Mouse (Mus musculus): ENCODE measurements at regions not wholly inside any gene's neighbourhood (a gene's known extent, or its start where the extent isn't known, plus 50 kb on each side); places are given as distances from the start of the nearest gene placed in this dataset.

- no peak overlapping the region for H3K27ac ChIP-seq (ENCODE audit: low read length)
- no peaks in the 10 kb centered on the region for H3K36me3 ChIP-seq (ENCODE audit: control insufficient read depth, insufficient read depth)
- no peak overlapping the region for H3K9ac ChIP-seq (ENCODE audit: low read length)
- no peak overlapping the region for H3K4me2 ChIP-seq (ENCODE audit: low read depth, low read length)
- no peaks in the 10 kb centered on the region for H3K4me1 ChIP-seq (ENCODE audit: control insufficient read depth, insufficient read depth, low read length)
- H3K4me3 ChIP-seq (ENCODE audit: low read length), result no peak overlapping the region
- no peak for ATAC-seq (replicated peaks; ENCODE audit: extremely low read depth, insufficient read depth, low FRiP score)
- H3K9me3 ChIP-seq (replicated peaks; ENCODE audit: control insufficient read depth, low read length), result 0 out of 2 replicates have a peak, but pooled peaks cover 2% of the 10 kb centered on the region
- H3K27me3 ChIP-seq (ENCODE audit: control insufficient read depth, insufficient read depth, low read length), result no peaks in the 10 kb centered on the region
Measured at GRCm38 (mm10) chr7:69924551-69924950, 442.0 kb downstream of the Nr2f2 start.

GRCm38 (mm10) chr7:69911760-69912159 is 454.8 kb downstream of the Nr2f2 start:
- no peak for ATAC-seq (replicated peaks; ENCODE audit: extremely low read depth, insufficient read depth, low FRiP score)
- 52% methylated on average over 4 of the region's 4 CpGs for WGBS
- no peak overlapping the region for H3K9ac ChIP-seq (ENCODE audit: low read length)

GRCm38 (mm10) chr7:69890503-69891061 is 476.0 kb downstream of the Nr2f2 start:
- H3K9me3 ChIP-seq (replicated peaks; ENCODE audit: control insufficient read depth, low read length), result no peaks in the 10 kb centered on the region
- no peaks in the 10 kb centered on the region for H3K36me3 ChIP-seq (ENCODE audit: control insufficient read depth, insufficient read depth)
- no peak overlapping the region for H3K9ac ChIP-seq (ENCODE audit: low read length)
- no peak overlapping the region for H3K4me3 ChIP-seq (ENCODE audit: low read length)
- H3K4me1 ChIP-seq (ENCODE audit: control insufficient read depth, insufficient read depth, low read length), result peaks cover 2% of the 10 kb centered on the region; the same call in 1 of the 2 replicates
- WGBS, result 69% methylated on average over 9 of the region's 9 CpGs
- no peaks in the 10 kb centered on the region for H3K27me3 ChIP-seq (ENCODE audit: control insufficient read depth, insufficient read depth, low read length)
- no peak overlapping the region for H3K4me2 ChIP-seq (ENCODE audit: low read depth, low read length)
- H3K27ac ChIP-seq (ENCODE audit: low read length), result no peak overlapping the region
- ATAC-seq (replicated peaks; ENCODE audit: extremely low read depth, insufficient read depth, low FRiP score), result no peak

More at GRCm38 (mm10) chr7:69911760-69912159, 454.8 kb downstream of the Nr2f2 start:
- H3K4me2 ChIP-seq (ENCODE audit: low read depth, low read length), result no peak overlapping the region
- no peak overlapping the region for H3K4me3 ChIP-seq (ENCODE audit: low read length)
- H3K27me3 ChIP-seq (ENCODE audit: control insufficient read depth, insufficient read depth, low read length), result no peaks in the 10 kb centered on the region
- no peaks in the 10 kb centered on the region for H3K36me3 ChIP-seq (ENCODE audit: control insufficient read depth, insufficient read depth)
- no peaks in the 10 kb centered on the region for H3K4me1 ChIP-seq (ENCODE audit: control insufficient read depth, insufficient read depth, low read length)
- H3K27ac ChIP-seq (ENCODE audit: low read length), result no peak overlapping the region
- no peaks in the 10 kb centered on the region for H3K9me3 ChIP-seq (replicated peaks; ENCODE audit: control insufficient read depth, low read length)

- Histone ChIP-seq H3K4me2 (ENCODE audit: low read depth, low read length) (no peak overlapping the region), H3K4me3 (ENCODE audit: low read length) (no peak overlapping the region), H3K4me1 (ENCODE audit: control insufficient read depth, insufficient read depth, low read length) (peaks cover 2% of the 10 kb centered on the region; the same call in 1 of the 2 replicates), H3K27ac (ENCODE audit: low read length) (no peak overlapping the region), H3K9ac (ENCODE audit: low read length) (no peak overlapping the region), H3K9me3 (replicated peaks; ENCODE audit: control insufficient read depth, low read length) (no peaks in the 10 kb centered on the region), H3K36me3 (ENCODE audit: control insufficient read depth, insufficient read depth) (no peaks in the 10 kb centered on the region), H3K27me3 (ENCODE audit: control insufficient read depth, insufficient read depth, low read length) (no peaks in the 10 kb centered on the region)
- 84% methylated on average over 7 of the region's 7 CpGs for WGBS
- no peak for ATAC-seq (replicated peaks; ENCODE audit: extremely low read depth, insufficient read depth, low FRiP score)
Measured at GRCm38 (mm10) chr7:69888251-69888650, 478.3 kb downstream of the Nr2f2 start.

- no peak for ATAC-seq (replicated peaks; ENCODE audit: extremely low read depth, insufficient read depth, low FRiP score)
- Histone ChIP-seq H3K9ac (ENCODE audit: low read length) (no peak overlapping the region), H3K36me3 (ENCODE audit: control insufficient read depth, insufficient read depth) (no peaks in the 10 kb centered on the region), H3K9me3 (replicated peaks; ENCODE audit: control insufficient read depth, low read length) (0 out of 2 replicates have a peak, but pooled peaks cover 2% of the 10 kb centered on the region), H3K4me1 (ENCODE audit: control insufficient read depth, insufficient read depth, low read length) (no peaks in the 10 kb centered on the region), H3K4me2 (ENCODE audit: low read depth, low read length) (no peak overlapping the region), H3K27ac (ENCODE audit: low read length) (no peak overlapping the region), H3K27me3 (ENCODE audit: control insufficient read depth, insufficient read depth, low read length) (no peaks in the 10 kb centered on the region), H3K4me3 (ENCODE audit: low read length) (no peak overlapping the region)
Measured at GRCm38 (mm10) chr7:69877031-69877430, 489.5 kb downstream of the Nr2f2 start.

- H3K9me3 ChIP-seq (replicated peaks; ENCODE audit: control insufficient read depth, low read length), result no peaks in the 10 kb centered on the region
- no peak overlapping the region for H3K27ac ChIP-seq (ENCODE audit: low read length)
- no peaks in the 10 kb centered on the region; the same call in 1 of the 2 replicates for H3K4me1 ChIP-seq (ENCODE audit: control insufficient read depth, insufficient read depth, low read length)
- no peaks in the 10 kb centered on the region for H3K27me3 ChIP-seq (ENCODE audit: control insufficient read depth, insufficient read depth, low read length)
- 53% methylated on average over 3 of the region's 3 CpGs for WGBS
- no peak overlapping the region for H3K9ac ChIP-seq (ENCODE audit: low read length)
- H3K36me3 ChIP-seq (ENCODE audit: control insufficient read depth, insufficient read depth), result no peaks in the 10 kb centered on the region
- H3K4me3 ChIP-seq (ENCODE audit: low read length), result no peak overlapping the region
- no peak overlapping the region for H3K4me2 ChIP-seq (ENCODE audit: low read depth, low read length)
- no peak for ATAC-seq (replicated peaks; ENCODE audit: extremely low read depth, insufficient read depth, low FRiP score)
Measured at GRCm38 (mm10) chr7:69865801-69866200, 500.7 kb downstream of the Nr2f2 start.

- no peaks in the 10 kb centered on the region for H3K4me1 ChIP-seq (ENCODE audit: control insufficient read depth, insufficient read depth, low read length)
- ATAC-seq (replicated peaks; ENCODE audit: extremely low read depth, insufficient read depth, low FRiP score), result no peak
- no peaks in the 10 kb centered on the region for H3K36me3 ChIP-seq (ENCODE audit: control insufficient read depth, insufficient read depth)
- 62% methylated on average over 19 of the region's 19 CpGs for WGBS
- H3K27me3 ChIP-seq (ENCODE audit: control insufficient read depth, insufficient read depth, low read length), result no peaks in the 10 kb centered on the region
- no peak overlapping the region for H3K4me3 ChIP-seq (ENCODE audit: low read length)
- H3K9ac ChIP-seq (ENCODE audit: low read length), result no peak overlapping the region
- no peaks in the 10 kb centered on the region for H3K9me3 ChIP-seq (replicated peaks; ENCODE audit: control insufficient read depth, low read length)
- no peak overlapping the region for H3K4me2 ChIP-seq (ENCODE audit: low read depth, low read length)
- no peak overlapping the region for H3K27ac ChIP-seq (ENCODE audit: low read length)
Measured at GRCm38 (mm10) chr7:69844631-69845324, 521.8 kb downstream of the Nr2f2 start.

- ATAC-seq (replicated peaks; ENCODE audit: extremely low read depth, insufficient read depth, low FRiP score), result no peak
- Histone ChIP-seq H3K9me3 (replicated peaks; ENCODE audit: control insufficient read depth, low read length) (no peaks in the 10 kb centered on the region), H3K36me3 (ENCODE audit: control insufficient read depth, insufficient read depth) (no peaks in the 10 kb centered on the region), H3K9ac (ENCODE audit: low read length) (no peak overlapping the region), H3K4me3 (ENCODE audit: low read length) (no peak overlapping the region), H3K4me2 (ENCODE audit: low read depth, low read length) (no peak overlapping the region), H3K4me1 (ENCODE audit: control insufficient read depth, insufficient read depth, low read length) (no peaks in the 10 kb centered on the region), H3K27me3 (ENCODE audit: control insufficient read depth, insufficient read depth, low read length) (no peaks in the 10 kb centered on the region), H3K27ac (ENCODE audit: low read length) (no peak overlapping the region)
- 81% methylated on average over 5 of the region's 5 CpGs for WGBS
Measured at GRCm38 (mm10) chr7:69837379-69837778, 529.2 kb downstream of the Nr2f2 start.

- H3K4me1 ChIP-seq (ENCODE audit: control insufficient read depth, insufficient read depth, low read length), result no peaks in the 10 kb centered on the region
- no peak overlapping the region for H3K9ac ChIP-seq (ENCODE audit: low read length)
- no peak overlapping the region for H3K4me2 ChIP-seq (ENCODE audit: low read depth, low read length)
- no peak overlapping the region for H3K4me3 ChIP-seq (ENCODE audit: low read length)
- H3K27me3 ChIP-seq (ENCODE audit: control insufficient read depth, insufficient read depth, low read length), result no peaks in the 10 kb centered on the region
- H3K36me3 ChIP-seq (ENCODE audit: control insufficient read depth, insufficient read depth), result no peaks in the 10 kb centered on the region
- no peak overlapping the region for H3K27ac ChIP-seq (ENCODE audit: low read length)
- ATAC-seq (replicated peaks; ENCODE audit: extremely low read depth, insufficient read depth, low FRiP score), result no peak
- 66% methylated on average over 8 of the region's 8 CpGs for WGBS
- H3K9me3 ChIP-seq (replicated peaks; ENCODE audit: control insufficient read depth, low read length), result no peaks in the 10 kb centered on the region
Measured at GRCm38 (mm10) chr7:69827251-69827650, 539.3 kb downstream of the Nr2f2 start.

All from heart, embryonic 16.5 days (tissue).